Mouse (Mus musculus): ENCODE data around the gene Lmntd1. TPM values are rescaled to one million over a fixed set of nuclear protein-coding genes. Genes with fewer than 3 reads are reported as not detected.
A peak's percentile ranks its signal among the peaks of the same experiment; 100 is the strongest.

Lmntd1 gene
- polyA plus RNA-seq, 1 experiment, result not detected

- H3K4me3 ChIP-seq, result no peak overlapping the region
- no peak for TF ChIP-seq MAX (IDR thresholded peaks at IDR 0.05; ENCODE audit: low read depth)
- TF ChIP-seq MYOG (IDR thresholded peaks at IDR 0.05; ENCODE audit: control insufficient read depth in 1 of 3, insufficient read depth in 1 of 3, insufficient read length in 2 of 3, low read depth in 2 of 3), result no peak
- TF ChIP-seq MYOD1 (IDR thresholded peaks at IDR 0.05; ENCODE audit: control insufficient read depth in 1 of 3, insufficient read length in 2 of 3, low read depth in 2 of 3), result no peak
- no peak overlapping the region for H3ac ChIP-seq (ENCODE audit: control insufficient read depth, insufficient read length)
- no peak overlapping the region for H3K4me2 ChIP-seq (ENCODE audit: low read depth)
- H3K36me3 ChIP-seq (ENCODE audit: control insufficient read depth, insufficient read depth), result no peaks in the 10 kb centered on the region
- H3K79me2 ChIP-seq (ENCODE audit: control insufficient read depth, insufficient read depth), result no peaks in the 10 kb centered on the region
- H3K27me3 ChIP-seq (ENCODE audit: control insufficient read depth, insufficient read depth, insufficient read length), result no peaks in the 10 kb centered on the region
Measured at GRCm38 (mm10) chr6:145401140-145401539, 213.0 kb downstream of the Lmntd1 start.

GRCm38 (mm10) chr6:145397881-145398280 is 216.2 kb downstream of the Lmntd1 start:
- Histone ChIP-seq H3K27me3 (ENCODE audit: control insufficient read depth, insufficient read depth, insufficient read length) (no peaks in the 10 kb centered on the region), H3K4me2 (ENCODE audit: low read depth) (no peak overlapping the region), H3K36me3 (ENCODE audit: control insufficient read depth, insufficient read depth) (no peaks in the 10 kb centered on the region), H3ac (ENCODE audit: control insufficient read depth, insufficient read length) (no peak overlapping the region), H3K4me3 (no peak overlapping the region), H3K79me2 (ENCODE audit: control insufficient read depth, insufficient read depth) (no peaks in the 10 kb centered on the region)
- TF ChIP-seq E2F4 (IDR thresholded peaks at IDR 0.05; ENCODE audit: insufficient read depth) (no peak), CEBPB (IDR thresholded peaks at IDR 0.05; ENCODE audit: insufficient read depth, poor library complexity, severe bottlenecking) (no peak), SRF (IDR thresholded peaks at IDR 0.05; ENCODE audit: control insufficient read depth, insufficient read length, low read depth) (no peak), TCF3 (IDR thresholded peaks at IDR 0.05; ENCODE audit: insufficient read length, low read depth) (no peak), MYOD1 (IDR thresholded peaks at IDR 0.05; ENCODE audit: control insufficient read depth in 1 of 3, insufficient read length in 2 of 3, low read depth in 2 of 3) (no peak), MYOG (IDR thresholded peaks at IDR 0.05; ENCODE audit: control insufficient read depth in 1 of 3, insufficient read depth in 1 of 3, insufficient read length in 2 of 3, low read depth in 2 of 3) (no peak), TCF12 (IDR thresholded peaks at IDR 0.05; ENCODE audit: insufficient read depth, poor library complexity, severe bottlenecking) (no peak), MAX (IDR thresholded peaks at IDR 0.05; ENCODE audit: low read depth) (no peak), POLR2AphosphoS2 (IDR thresholded peaks at IDR 0.05; ENCODE audit: insufficient read length, low read depth) (no peak), REST (IDR thresholded peaks at IDR 0.05; ENCODE audit: insufficient read depth, insufficient read length) (no peak)

- H3K36me3 ChIP-seq (ENCODE audit: control insufficient read depth, insufficient read depth), result no peaks in the 10 kb centered on the region
- no peaks in the 10 kb centered on the region for H3K27me3 ChIP-seq (ENCODE audit: control insufficient read depth, insufficient read depth, insufficient read length)
- H3K79me2 ChIP-seq (ENCODE audit: control insufficient read depth, insufficient read depth), result no peaks in the 10 kb centered on the region
- no peak overlapping the region for H3ac ChIP-seq (ENCODE audit: control insufficient read depth, insufficient read length)
- no peak for TF ChIP-seq CEBPB (IDR thresholded peaks at IDR 0.05; ENCODE audit: insufficient read depth, poor library complexity, severe bottlenecking)
- TF ChIP-seq SRF (IDR thresholded peaks at IDR 0.05; ENCODE audit: control insufficient read depth, insufficient read length, low read depth), result no peak
- TF ChIP-seq E2F4 (IDR thresholded peaks at IDR 0.05; ENCODE audit: insufficient read depth), result no peak
- no peak for TF ChIP-seq POLR2A (IDR thresholded peaks at IDR 0.05; ENCODE audit: insufficient read length, low read depth)
- TF ChIP-seq MYOG (IDR thresholded peaks at IDR 0.05; ENCODE audit: control insufficient read depth in 1 of 3, insufficient read depth in 1 of 3, insufficient read length in 2 of 3, low read depth in 2 of 3), result no peak
- no peak for TF ChIP-seq MYOD1 (IDR thresholded peaks at IDR 0.05; ENCODE audit: control insufficient read depth in 1 of 3, insufficient read length in 2 of 3, low read depth in 2 of 3)
- no peak for TF ChIP-seq TCF3 (IDR thresholded peaks at IDR 0.05; ENCODE audit: insufficient read length, low read depth)
- no peak for TF ChIP-seq MAX (IDR thresholded peaks at IDR 0.05; ENCODE audit: low read depth)
- TF ChIP-seq USF1 (IDR thresholded peaks at IDR 0.05; ENCODE audit: low read depth), result no peak
- TF ChIP-seq REST (IDR thresholded peaks at IDR 0.05; ENCODE audit: insufficient read depth, insufficient read length), result no peak
- TF ChIP-seq TCF12 (IDR thresholded peaks at IDR 0.05; ENCODE audit: insufficient read depth, poor library complexity, severe bottlenecking), result no peak
- TF ChIP-seq POLR2AphosphoS2 (IDR thresholded peaks at IDR 0.05; ENCODE audit: insufficient read length, low read depth), result no peak
- H3K4me3 ChIP-seq, result no peak overlapping the region
- no peak overlapping the region for H3K4me2 ChIP-seq (ENCODE audit: low read depth)
Measured at GRCm38 (mm10) chr6:145396534-145396933, 217.6 kb downstream of the Lmntd1 start.

GRCm38 (mm10) chr6:145390421-145390820 is 223.7 kb downstream of the Lmntd1 start:
- Histone ChIP-seq H3K4me2 (ENCODE audit: low read depth) (peak overlapping the region; percentile 49), H3ac (ENCODE audit: control insufficient read depth, insufficient read length) (no peak overlapping the region), H3K36me3 (ENCODE audit: control insufficient read depth, insufficient read depth) (no peaks in the 10 kb centered on the region), H3K4me3 (no peak overlapping the region), H3K79me2 (ENCODE audit: control insufficient read depth, insufficient read depth) (no peaks in the 10 kb centered on the region), H3K27me3 (ENCODE audit: control insufficient read depth, insufficient read depth, insufficient read length) (no peaks in the 10 kb centered on the region)
- TF ChIP-seq E2F4 (IDR thresholded peaks at IDR 0.05; ENCODE audit: insufficient read depth) (no peak), MYOG (IDR thresholded peaks at IDR 0.05; ENCODE audit: control insufficient read depth in 1 of 3, insufficient read depth in 1 of 3, insufficient read length in 2 of 3, low read depth in 2 of 3) (peak in 1 of 3 experiments; percentile 28), REST (IDR thresholded peaks at IDR 0.05; ENCODE audit: insufficient read depth, insufficient read length) (no peak), POLR2AphosphoS2 (IDR thresholded peaks at IDR 0.05; ENCODE audit: insufficient read length, low read depth) (no peak)

- Histone ChIP-seq H3K27me3 (ENCODE audit: control insufficient read depth, insufficient read depth, insufficient read length) (no peaks in the 10 kb centered on the region), H3ac (ENCODE audit: control insufficient read depth, insufficient read length) (no peak overlapping the region), H3K4me2 (ENCODE audit: low read depth) (peak overlapping the region; percentile 49), H3K79me2 (ENCODE audit: control insufficient read depth, insufficient read depth) (no peaks in the 10 kb centered on the region), H3K4me3 (no peak overlapping the region), H3K36me3 (ENCODE audit: control insufficient read depth, insufficient read depth) (no peaks in the 10 kb centered on the region)
- TF ChIP-seq MYOD1 (IDR thresholded peaks at IDR 0.05; ENCODE audit: control insufficient read depth in 1 of 3, insufficient read length in 2 of 3, low read depth in 2 of 3), result peak in 2 of 3 experiments; percentile 81 to 83
- TF ChIP-seq MYOG (IDR thresholded peaks at IDR 0.05; ENCODE audit: control insufficient read depth in 1 of 3, insufficient read depth in 1 of 3, insufficient read length in 2 of 3, low read depth in 2 of 3), result peak in 2 of 3 experiments; percentile 48 to 67
- TF ChIP-seq MAX (IDR thresholded peaks at IDR 0.05; ENCODE audit: low read depth), result no peak
- TF ChIP-seq TCF12 (IDR thresholded peaks at IDR 0.05; ENCODE audit: insufficient read depth, poor library complexity, severe bottlenecking), result no peak
- no peak for TF ChIP-seq CEBPB (IDR thresholded peaks at IDR 0.05; ENCODE audit: insufficient read depth, poor library complexity, severe bottlenecking)
- no peak for TF ChIP-seq USF1 (IDR thresholded peaks at IDR 0.05; ENCODE audit: low read depth)
- TF ChIP-seq E2F4 (IDR thresholded peaks at IDR 0.05; ENCODE audit: insufficient read depth), result no peak
Measured at GRCm38 (mm10) chr6:145389904-145390303, 224.2 kb downstream of the Lmntd1 start.
